8 mouse cellular contexts compared by ENCODE assay signal in genomic region chr7:101970821-101971461, GRCm38 (mm10). TPM values are rescaled to one million over a fixed set of nuclear protein-coding genes. Genes with fewer than 3 reads are reported as not detected.
DNase-seq lines count a peak whose midpoint lies in the region; ATAC-seq lines count a peak whose summit lies in the region.

No protein-coding gene starts in this region.

- ATAC-seq in CD4-positive, CD25-positive, alpha-beta regulatory T cell, adult 4 months: peak; percentile 64
- ATAC-seq in heart, embryonic 14.5 days (ENCODE audit: insufficient number of reproducible peaks, insufficient read depth, low FRiP score, low read depth): peak; percentile 57
- ATAC-seq in liver, embryonic 13.5 days (ENCODE audit: low read depth): peak; percentile 27; the same call in 1 of the 2 replicates
- ATAC-seq in stomach, embryonic 15.5 days (ENCODE audit: insufficient read depth, low FRiP score, low read depth): peak; percentile 62

- H3K4me1 ChIP-seq in forebrain, embryonic 10.5 days: peaks cover 64% of the 10 kb centered on the region
- H3K4me1 ChIP-seq in heart, embryonic 14.5 days (ENCODE audit: control insufficient read depth in 2 of 2, insufficient read depth in 2 of 2, low read length in 2 of 2): peaks cover 9 to 63% of the 10 kb centered on the region in 2 experiments
- peaks cover 81% of the 10 kb centered on the region for H3K4me1 ChIP-seq in liver, embryonic 13.5 days (replicated peaks)
- peaks cover 34% of the 10 kb centered on the region for H3K4me1 ChIP-seq in stomach, embryonic 15.5 days

- peak overlapping the region; percentile 99 for H3K27ac ChIP-seq in forebrain, embryonic 10.5 days
- H3K27ac ChIP-seq in heart, embryonic 14.5 days (replicated peaks in 1 of 2; ENCODE audit: control insufficient read depth in 1 of 2, insufficient read depth in 1 of 2, low read depth in 2 of 2, low read length in 2 of 2): peak overlapping the region; percentile 98 to 99
- peak overlapping the region; percentile 90 for H3K27ac ChIP-seq in liver, embryonic 13.5 days
- peak overlapping the region; percentile 99 for H3K27ac ChIP-seq in stomach, embryonic 15.5 days

- H3K27me3 ChIP-seq in forebrain, embryonic 10.5 days (ENCODE audit: poor library complexity, severe bottlenecking): no peaks in the 10 kb centered on the region
- H3K27me3 ChIP-seq in heart, embryonic 14.5 days (ENCODE audit: control insufficient read depth, insufficient read depth, low read length): no peaks in the 10 kb centered on the region
- no peaks in the 10 kb centered on the region for H3K27me3 ChIP-seq in liver, embryonic 13.5 days
- H3K27me3 ChIP-seq in stomach, embryonic 15.5 days (replicated peaks): no peaks in the 10 kb centered on the region

- peak overlapping the region; percentile 82 for H3K4me2 ChIP-seq in heart, embryonic 14.5 days (ENCODE audit: low read length)
- peak overlapping the region; percentile 99 for H3K4me2 ChIP-seq in liver, embryonic 13.5 days
- peak overlapping the region; percentile 76 for H3K4me2 ChIP-seq in stomach, embryonic 15.5 days

- H3K9me3 ChIP-seq in forebrain, embryonic 10.5 days: no peaks in the 10 kb centered on the region
- no peaks in the 10 kb centered on the region for H3K9me3 ChIP-seq in heart, embryonic 14.5 days (ENCODE audit: control insufficient read depth, low read length)
- no peaks in the 10 kb centered on the region for H3K9me3 ChIP-seq in liver, embryonic 13.5 days (replicated peaks)
- H3K9me3 ChIP-seq in stomach, embryonic 15.5 days: no peaks in the 10 kb centered on the region

- WGBS in forebrain, embryonic 10.5 days: 7% methylated on average over 19 of the region's 19 CpGs
- WGBS in heart, embryonic 14.5 days: 4% methylated on average over 19 of the region's 19 CpGs
- 9% methylated on average over 19 of the region's 19 CpGs for WGBS in liver, embryonic 13.5 days (ENCODE audit: insufficient replicate concordance)
- WGBS in stomach, embryonic 15.5 days: 3% methylated on average over 19 of the region's 19 CpGs

- H3K9ac ChIP-seq in heart, embryonic 14.5 days (ENCODE audit: low read length): peak overlapping the region; percentile 83
- peak overlapping the region; percentile 80 for H3K9ac ChIP-seq in liver, embryonic 13.5 days
- H3K9ac ChIP-seq in stomach, embryonic 15.5 days: peak overlapping the region; percentile 11

- peak overlapping the region; percentile 79 for H3K4me3 ChIP-seq in forebrain, embryonic 10.5 days
- peak overlapping the region; percentile 61 to 76 for H3K4me3 ChIP-seq in heart, embryonic 14.5 days (ENCODE audit: control insufficient read depth in 1 of 2, insufficient read depth in 1 of 2, low read depth in 1 of 2, low read length in 2 of 2)
- H3K4me3 ChIP-seq in liver, embryonic 13.5 days (replicated peaks): peak overlapping the region; percentile 75
- peak overlapping the region; percentile 64 for H3K4me3 ChIP-seq in stomach, embryonic 15.5 days (replicated peaks)

- peaks cover 30% of the 10 kb centered on the region for H3K36me3 ChIP-seq in forebrain, embryonic 10.5 days (replicated peaks)
- H3K36me3 ChIP-seq in heart, embryonic 14.5 days (ENCODE audit: control insufficient read depth, insufficient read depth, low read length): no peaks in the 10 kb centered on the region; the same call in 1 of the 2 replicates
- no peaks in the 10 kb centered on the region for H3K36me3 ChIP-seq in liver, embryonic 13.5 days
- no peaks in the 10 kb centered on the region for H3K36me3 ChIP-seq in stomach, embryonic 15.5 days

- peak; percentile 37 for DNase-seq in c-Kit-positive CD71-negative TER-119-negative erythroid progenitor cells, embryonic 14.5 days (ENCODE audit: low read depth)
- peak; percentile 79 for DNase-seq in forebrain, embryonic 10.5 days (ENCODE audit: extremely low spot score, low spot score)
- peak; percentile 86 for DNase-seq in kidney, postnatal 14 days
- DNase-seq in liver, embryonic 13.5 days: peak; percentile 14
- peak; percentile 72 for DNase-seq in neural tube, embryonic 10.5 days (ENCODE audit: extremely low spot score, low spot score)

RNA-seq across cellular contexts. Expression of gene Numa1, which starts 37.0 kb away (rescaled TPM):
- 10 to 100 TPM; 66.0 to 83.2 TPM for polyA plus RNA-seq in CD4-positive, CD25-positive, alpha-beta regulatory T cell, adult 4 months (2017; shearing (Covaris generic))
- polyA plus RNA-seq in forebrain, embryonic 10.5 days (2016; fragmentation: Nextera tagmentation; extraction: Ambion mirVana): 95.7 and 96.0 TPM in 2 replicates
- 60.5 and 62.5 TPM in 2 replicates for polyA plus RNA-seq in heart, embryonic 14.5 days (2014; fragmentation: Nextera tagmentation; extraction: Ambion mirVana)
- polyA plus RNA-seq in liver, embryonic 13.5 days (2015; fragmentation: Nextera tagmentation; extraction: Ambion mirVana): 24.5 and 30.7 TPM in 2 replicates
- polyA plus RNA-seq in stomach, embryonic 15.5 days (2015; fragmentation: Nextera tagmentation; extraction: Ambion mirVana): 56.5 and 72.2 TPM in 2 replicates

RNA-seq across cellular contexts. Expression of gene Lrrc51, which starts 37.2 kb away (rescaled TPM):
- polyA plus RNA-seq in CD4-positive, CD25-positive, alpha-beta regulatory T cell, adult 4 months (2017; shearing (Covaris generic)): 1 to 10 TPM; 4.8 to 6.1 TPM
- polyA plus RNA-seq in forebrain, embryonic 10.5 days (2016; fragmentation: Nextera tagmentation; extraction: Ambion mirVana): 10.1 and 11.9 TPM in 2 replicates
- 3.9 and 5.0 TPM in 2 replicates for polyA plus RNA-seq in heart, embryonic 14.5 days (2014; fragmentation: Nextera tagmentation; extraction: Ambion mirVana)
- polyA plus RNA-seq in liver, embryonic 13.5 days (2015; fragmentation: Nextera tagmentation; extraction: Ambion mirVana): 2.1 TPM in 2 replicates
- polyA plus RNA-seq in stomach, embryonic 15.5 days (2015; fragmentation: Nextera tagmentation; extraction: Ambion mirVana): 8.3 and 9.3 TPM in 2 replicates

RNA-seq across cellular contexts. Expression of gene Il18bp, which starts 47.5 kb away (rescaled TPM):
- 1 to 10 TPM; 4.5 to 5.7 TPM for polyA plus RNA-seq in CD4-positive, CD25-positive, alpha-beta regulatory T cell, adult 4 months (2017; shearing (Covaris generic))
- polyA plus RNA-seq in forebrain, embryonic 10.5 days (2016; fragmentation: Nextera tagmentation; extraction: Ambion mirVana): 3.9 TPM in 2 replicates
- 1.7 and 2.1 TPM in 2 replicates for polyA plus RNA-seq in heart, embryonic 14.5 days (2014; fragmentation: Nextera tagmentation; extraction: Ambion mirVana)
- 9.1 and 11.1 TPM in 2 replicates for polyA plus RNA-seq in liver, embryonic 13.5 days (2015; fragmentation: Nextera tagmentation; extraction: Ambion mirVana)
- 2.3 and 3.1 TPM in 2 replicates for polyA plus RNA-seq in stomach, embryonic 15.5 days (2015; fragmentation: Nextera tagmentation; extraction: Ambion mirVana)

Comparison
In these comparisons a context has a peak if more than half of its experiments do, and no peak if none do; other contexts are left out.
1. Peak in every context shown above with its lines: DNase-seq, ATAC-seq, H3K4me3 ChIP-seq and H3K27ac ChIP-seq.
2. DNase-seq: peak in every context shown above with its lines; median percentile 86 in kidney, postnatal 14 days; 79 in forebrain, embryonic 10.5 days; 72 in neural tube, embryonic 10.5 days; 37 in c-Kit-positive CD71-negative TER-119-negative erythroid progenitor cells, embryonic 14.5 days; 14 in liver, embryonic 13.5 days.
3. H3K9ac ChIP-seq: peak in every context shown above with its lines; median percentile 83 in heart, embryonic 14.5 days; 80 in liver, embryonic 13.5 days; 11 in stomach, embryonic 15.5 days.